Comparison of ENCODE assay signal across 8 mouse cellular contexts in the genomic region with DNA sequence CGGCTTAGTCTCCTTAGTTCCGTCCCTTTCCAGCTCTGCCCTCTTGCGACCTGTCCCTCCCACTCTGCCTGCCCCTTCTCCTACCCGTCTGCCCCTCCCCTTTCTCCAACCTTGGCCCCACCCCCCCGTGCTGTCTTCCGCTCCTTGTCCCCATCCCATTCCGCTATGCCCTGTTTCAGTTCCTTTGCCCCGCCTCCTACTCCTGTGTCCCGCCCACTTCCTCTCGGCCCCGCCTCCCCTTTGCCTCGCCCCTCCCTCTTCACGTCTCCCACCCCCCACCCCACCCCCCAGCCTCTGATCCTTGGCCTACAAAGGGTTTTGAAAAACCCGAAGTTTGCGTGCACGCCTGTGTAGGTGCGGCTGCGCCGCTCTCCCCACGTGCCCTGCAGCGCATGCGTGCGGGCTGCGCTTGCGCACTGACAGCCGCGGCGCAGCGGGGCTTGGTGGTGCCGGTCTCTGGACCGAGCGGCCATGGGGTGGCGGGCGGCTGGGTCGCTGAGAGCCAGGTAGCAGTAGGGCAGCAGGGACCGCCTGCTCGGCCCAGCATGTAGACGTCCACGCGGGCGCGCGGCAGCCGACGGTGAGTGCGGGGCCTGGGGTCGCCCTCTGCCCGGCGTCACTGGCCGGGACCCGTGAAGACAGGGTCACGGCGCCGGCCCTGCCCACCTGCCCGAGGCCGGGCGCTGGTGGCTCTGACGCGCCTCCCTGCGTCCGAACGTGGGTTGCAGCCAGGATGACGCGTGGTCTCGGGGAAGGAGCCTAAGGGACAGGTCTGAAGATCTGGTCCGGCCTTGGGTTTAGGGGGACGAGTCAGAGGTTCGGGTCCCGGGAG. TPM values are rescaled to one million over a fixed set of nuclear protein-coding genes. Genes with fewer than 3 reads are reported as not detected.
A peak's percentile ranks its signal among the peaks of the same experiment; 100 is the strongest.
DNase-seq lines count a peak whose midpoint lies in the region; ATAC-seq and TF ChIP-seq lines count a peak whose summit lies in the region.

No protein-coding gene starts in this region.

- H3K36me3 ChIP-seq in G1E (replicated peaks): peaks cover 54% of the 10 kb centered on the region
- peaks cover 19% of the 10 kb centered on the region for H3K36me3 ChIP-seq in forebrain, embryonic 16.5 days (ENCODE audit: control insufficient read depth, insufficient read depth)
- H3K36me3 ChIP-seq in lung, embryonic 14.5 days (ENCODE audit: insufficient read depth): peaks cover 29% of the 10 kb centered on the region
- H3K36me3 ChIP-seq in thymus, adult 2 months (ENCODE audit: control insufficient read depth, insufficient read depth, low read length): peaks cover 13% of the 10 kb centered on the region; the same call in 1 of the 2 replicates

- H3K27ac ChIP-seq in forebrain, embryonic 16.5 days (ENCODE audit: low read length): peak overlapping the region; percentile 88
- H3K27ac ChIP-seq in layer of hippocampus, adult 2 months: peak overlapping the region; percentile 91
- H3K27ac ChIP-seq in lung, embryonic 14.5 days (ENCODE audit: low read depth): peak overlapping the region; percentile 91
- peak overlapping the region; percentile 69 for H3K27ac ChIP-seq in olfactory bulb, adult 2 months (ENCODE audit: insufficient read depth, low read depth, low read length)
- H3K27ac ChIP-seq in thymus, adult 2 months (ENCODE audit: control insufficient read depth, insufficient read depth, low read length): no peak overlapping the region

- no peaks in the 10 kb centered on the region for H3K27me3 ChIP-seq in G1E (ENCODE audit: insufficient read depth, low read length)
- H3K27me3 ChIP-seq in forebrain, embryonic 16.5 days (replicated peaks; ENCODE audit: control insufficient read depth, insufficient read depth, low read length): no peaks in the 10 kb centered on the region
- no peaks in the 10 kb centered on the region for H3K27me3 ChIP-seq in lung, embryonic 14.5 days (ENCODE audit: insufficient read depth, low read length)
- no peaks in the 10 kb centered on the region for H3K27me3 ChIP-seq in thymus, adult 2 months (ENCODE audit: control insufficient read depth, insufficient read depth, low read length)

- H3K9me3 ChIP-seq in G1E (replicated peaks): no peaks in the 10 kb centered on the region
- no peaks in the 10 kb centered on the region for H3K9me3 ChIP-seq in forebrain, embryonic 16.5 days (ENCODE audit: control insufficient read depth, low read length)
- H3K9me3 ChIP-seq in lung, embryonic 14.5 days (ENCODE audit: low read depth, low read length): no peaks in the 10 kb centered on the region

- H3K9ac ChIP-seq in forebrain, embryonic 16.5 days (replicated peaks; ENCODE audit: low read depth, low read length): peak overlapping the region; percentile 92
- H3K9ac ChIP-seq in lung, embryonic 14.5 days: peak overlapping the region; percentile 73

- intact Hi-C loops in heart, postnatal 36 days (cut with DNase I): no loop called here

- peak; percentile 87 for TF ChIP-seq POLR2A in olfactory bulb, adult 2 months (IDR thresholded peaks at IDR 0.05; ENCODE audit: insufficient read depth, low read depth, low read length)
- TF ChIP-seq POLR2A in thymus, adult 2 months (IDR thresholded peaks at IDR 0.05; ENCODE audit: control insufficient read depth, extremely low read depth, insufficient read depth, low read length, poor library complexity): peak; percentile 89; the same call in 1 of the 2 replicates

- no peak for TF ChIP-seq CTCF in G1E (IDR thresholded peaks at IDR 0.05; ENCODE audit: low read depth, low read length)
- TF ChIP-seq CTCF in layer of hippocampus, adult 2 months (conservative IDR thresholded peaks at IDR 0.05): peak; percentile 61
- TF ChIP-seq CTCF in lung, embryonic 14.5 days (IDR thresholded peaks at IDR 0.05; ENCODE audit: low read depth): peak; percentile 43
- no peak for TF ChIP-seq CTCF in olfactory bulb, adult 2 months (IDR thresholded peaks at IDR 0.05; ENCODE audit: insufficient read depth, low read depth, low read length)
- peak; percentile 34; the same call in 1 of the 2 replicates for TF ChIP-seq CTCF in thymus, adult 2 months (IDR thresholded peaks at IDR 0.05; ENCODE audit: borderline replicate concordance, control insufficient read depth, extremely low read depth, insufficient read depth, low read length, poor library complexity)

- ATAC-seq in G1E (ENCODE audit: extremely low read depth, insufficient number of reproducible peaks, low FRiP score, poor library complexity, severe bottlenecking): peak; percentile 92
- peak; percentile 97 for ATAC-seq in forebrain, embryonic 16.5 days
- ATAC-seq in lung, embryonic 14.5 days (ENCODE audit: insufficient read depth): peak; percentile 96

- peak overlapping the region; percentile 87 for H3K4me2 ChIP-seq in forebrain, embryonic 16.5 days (ENCODE audit: low read length)
- H3K4me2 ChIP-seq in lung, embryonic 14.5 days: peak overlapping the region; percentile 90

- WGBS in forebrain, embryonic 16.5 days: under 1% methylated on average over 67 of the region's 69 CpGs
- WGBS in lung, embryonic 14.5 days: under 1% methylated on average over 69 of the region's 69 CpGs
- under 1% methylated on average over 69 of the region's 69 CpGs for WGBS in olfactory bulb, adult 2 months
- under 1% methylated on average over 69 of the region's 69 CpGs for WGBS in thymus, adult 2 months

- peaks cover 68% of the 10 kb centered on the region for H3K4me1 ChIP-seq in G1E (ENCODE audit: insufficient read depth, low read depth, low read length)
- peaks cover 22% of the 10 kb centered on the region for H3K4me1 ChIP-seq in forebrain, embryonic 16.5 days (replicated peaks; ENCODE audit: control insufficient read depth, insufficient read depth, low read length)
- peaks cover 31% of the 10 kb centered on the region for H3K4me1 ChIP-seq in lung, embryonic 14.5 days (ENCODE audit: insufficient read depth)
- H3K4me1 ChIP-seq in olfactory bulb, adult 2 months (ENCODE audit: control insufficient read depth, insufficient read depth, low read length): peaks cover 14% of the 10 kb centered on the region
- peaks cover 19% of the 10 kb centered on the region for H3K4me1 ChIP-seq in thymus, adult 2 months (replicated peaks; ENCODE audit: control insufficient read depth, insufficient read depth, low read length)

- DNase-seq in G1E (ENCODE audit: low spot score): peak; percentile 80
- DNase-seq in cerebellum, adult 18-20 months: peak; percentile 91 to 96
- DNase-seq in heart, postnatal 36 days: peak; percentile 97
- peak; percentile 90 to 94 for DNase-seq in layer of hippocampus, adult 2 months (ENCODE audit: low spot score in 2 of 2)
- DNase-seq in lung, embryonic 14.5 days: peak; percentile 97
- peak; percentile 99 for DNase-seq in thymus, adult 2 months

- H3K4me3 ChIP-seq in G1E (ENCODE audit: low read depth, low read length): peak overlapping the region; percentile 92
- peak overlapping the region; percentile 96 for H3K4me3 ChIP-seq in forebrain, embryonic 16.5 days (replicated peaks; ENCODE audit: low read length)
- H3K4me3 ChIP-seq in layer of hippocampus, adult 2 months: peak overlapping the region; percentile 70
- H3K4me3 ChIP-seq in lung, embryonic 14.5 days (ENCODE audit: low read depth, low read length): peak overlapping the region; percentile 77
- H3K4me3 ChIP-seq in olfactory bulb, adult 2 months (ENCODE audit: insufficient read depth, low read depth, low read length): peak overlapping the region; percentile 81
- peak overlapping the region; percentile 55 for H3K4me3 ChIP-seq in thymus, adult 2 months (ENCODE audit: control insufficient read depth, insufficient read depth, low read length)

RNA-seq across cellular contexts. Expression of a gene that starts 1.4 kb away (rescaled TPM):
- total RNA-seq in G1E (2014; fragmentation: Nextera tagmentation) (50.4 and 61.6 TPM in 2 replicates), G1E (2017) (67.5 and 76.3 TPM in 2 replicates)
- 49.5 and 58.4 TPM in 2 replicates for polyA plus RNA-seq in G1E (2012)
- polyA plus RNA-seq in forebrain, embryonic 16.5 days (2015; fragmentation: Nextera tagmentation; extraction: Ambion mirVana): 113 and 120 TPM in 2 replicates
- 10 to 100 TPM; 26.2 to 28.1 TPM for total RNA-seq in heart, postnatal 36 days (2021)
- 10 to 100 TPM; 61.2 to 63.5 TPM for total RNA-seq in layer of hippocampus, adult 2 months (2021)
- 85.0 and 90.5 TPM in 2 replicates for polyA plus RNA-seq in lung, embryonic 14.5 days (2014; fragmentation: Nextera tagmentation; extraction: Ambion mirVana)
- not detected in 2 replicates for polyA plus RNA-seq in olfactory bulb, adult 2 months (2012; ENCODE audit: insufficient read depth, insufficient read length, low replicate concordance, missing spikeins)
- polyA plus RNA-seq in thymus, adult 2 months (2012; rRNA removed): 129 TPM in 2 replicates

RNA-seq across cellular contexts. Expression of a gene that starts 37.6 kb away (rescaled TPM):
- total RNA-seq in G1E (2014; fragmentation: Nextera tagmentation) (34.4 and 41.1 TPM in 2 replicates), G1E (2017) (20.3 and 23.3 TPM in 2 replicates)
- 2.0 and 2.3 TPM in 2 replicates for polyA plus RNA-seq in G1E (2012)
- 12.0 and 12.9 TPM in 2 replicates for polyA plus RNA-seq in forebrain, embryonic 16.5 days (2015; fragmentation: Nextera tagmentation; extraction: Ambion mirVana)
- 1 to 10 TPM; 6.7 to 8.1 TPM for total RNA-seq in heart, postnatal 36 days (2021)
- 10 to 100 TPM; 39.7 to 40.3 TPM for total RNA-seq in layer of hippocampus, adult 2 months (2021)
- polyA plus RNA-seq in lung, embryonic 14.5 days (2014; fragmentation: Nextera tagmentation; extraction: Ambion mirVana): 9.5 and 9.7 TPM in 2 replicates
- not detected in 2 replicates for polyA plus RNA-seq in olfactory bulb, adult 2 months (2012; ENCODE audit: insufficient read depth, insufficient read length, low replicate concordance, missing spikeins)
- 17.1 and 19.1 TPM in 2 replicates for polyA plus RNA-seq in thymus, adult 2 months (2012; rRNA removed)

Comparison
In these comparisons a context has a peak if more than half of its experiments do, and no peak if none do; other contexts are left out.
1. CTCF ChIP-seq: peak in layer of hippocampus, adult 2 months (single experiment), lung, embryonic 14.5 days (single experiment) and thymus, adult 2 months (single experiment); none in G1E (single experiment) and olfactory bulb, adult 2 months (single experiment).
2. Peak in every context shown above with its lines, with median percentiles within 50 percentile points of each other: ATAC-seq, DNase-seq and H3K4me3 ChIP-seq.